Mouse (Mus musculus): Measurements from ENCODE around the gene Ctsw. TPM values are rescaled to one million over a fixed set of nuclear protein-coding genes. Genes with fewer than 3 reads are reported as not detected.
A peak's percentile ranks its signal among the peaks of the same experiment; 100 is the strongest.

The Ctsw gene
- polyA plus RNA-seq, 1 experiment from 2014 or later = 0.54 TPM

DNA sequence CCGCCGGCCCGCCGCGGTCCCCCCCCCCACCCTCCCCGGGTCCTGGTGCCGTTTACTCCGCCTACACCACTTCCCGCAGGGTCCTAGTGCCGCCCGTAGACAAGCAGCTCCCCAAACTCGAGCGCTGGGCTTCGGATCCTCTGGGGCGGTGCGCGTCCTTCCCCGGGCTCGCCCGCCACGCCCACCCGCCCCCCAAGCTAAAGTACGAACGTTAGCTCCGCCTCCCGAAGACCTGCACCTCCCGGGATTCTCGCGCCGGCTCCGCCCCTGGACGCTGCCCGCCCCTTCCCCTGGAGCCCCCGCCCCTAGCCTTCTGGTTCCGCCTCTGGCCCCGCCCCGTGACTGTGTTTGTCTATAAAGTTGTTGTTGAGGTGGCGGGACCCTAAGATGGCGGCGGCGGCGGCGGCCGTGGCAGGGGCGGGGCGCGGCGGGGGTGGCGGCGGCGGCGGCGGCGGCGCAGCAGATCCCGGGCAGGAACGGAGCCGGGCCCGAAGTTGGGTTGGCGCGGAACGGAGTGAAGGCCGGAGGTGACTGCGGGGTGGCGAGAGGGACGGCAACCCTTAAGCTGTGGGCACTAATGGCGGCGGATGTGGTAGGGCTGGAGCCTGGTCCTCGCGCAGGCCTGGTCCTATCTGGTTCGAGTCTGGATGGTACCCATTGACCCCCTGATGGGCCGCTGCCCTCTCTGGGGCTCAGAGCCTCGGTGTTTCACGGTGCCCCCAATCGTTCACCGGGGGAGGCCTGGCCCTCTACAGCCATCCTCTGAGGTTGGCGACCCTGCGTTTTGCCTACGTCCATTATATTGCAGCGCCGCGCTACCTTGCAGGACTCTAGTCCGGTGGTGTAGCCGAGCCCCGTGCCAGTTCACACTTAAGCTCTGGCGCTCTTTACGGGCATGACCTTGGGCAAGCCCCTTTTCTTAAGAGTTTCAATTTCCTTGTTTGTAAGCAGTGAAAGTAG lies 43.2 kb downstream of the Ctsw start, which contains the start of the genes Drap1 and AI837181:
Gene Drap1 (minus strand): TSS at position 198 of the 960 bp plus-strand sequence.
Gene AI837181 (plus strand): TSS at position 363 of the 960 bp plus-strand sequence.
- H3K4me3 ChIP-seq (ENCODE audit: low read length) = peak within 1 kb of the TSS; percentile 93
- no peaks in the 10 kb centered on the region for H3K9me3 ChIP-seq (ENCODE audit: control insufficient read depth, low read length)
- H3K27ac ChIP-seq (ENCODE audit: low read depth, low read length) = peak within 1 kb of the TSS; percentile 83
- ATAC-seq (ENCODE audit: low FRiP score, low TSS enrichment) = peak; percentile 94
- no peaks in the 10 kb centered on the region for H3K27me3 ChIP-seq (ENCODE audit: control insufficient read depth, insufficient read depth, low read length)
- WGBS = under 1% methylated on average over 78 of the region's 87 CpGs
- peaks cover 25% of the 10 kb centered on the region for H3K4me1 ChIP-seq (ENCODE audit: control insufficient read depth, insufficient read depth, low read length)
- peaks cover 38% of the 10 kb centered on the region for H3K36me3 ChIP-seq (ENCODE audit: control insufficient read depth, insufficient read depth, low read length)
- peak within 1 kb of the TSS; percentile 97 for H3K9ac ChIP-seq (ENCODE audit: low read depth, low read length)
- peak within 1 kb of the TSS; percentile 78 for H3K4me2 ChIP-seq (replicated peaks; ENCODE audit: low read depth, low read length)

GRCm38 (mm10) chr19:5424092-5424781 lies 44.1 kb downstream of the Ctsw start:
- H3K36me3 ChIP-seq (ENCODE audit: control insufficient read depth, insufficient read depth, low read length) = peaks cover 40% of the 10 kb centered on the region
- peak overlapping the region; percentile 97 for H3K9ac ChIP-seq (ENCODE audit: low read depth, low read length)
- H3K4me2 ChIP-seq (replicated peaks; ENCODE audit: low read depth, low read length) = peak overlapping the region; percentile 78
- H3K4me1 ChIP-seq (ENCODE audit: control insufficient read depth, insufficient read depth, low read length) = peaks cover 25% of the 10 kb centered on the region
- ATAC-seq (ENCODE audit: low FRiP score, low TSS enrichment) = peak; percentile 64
- under 1% methylated on average over 46 of the region's 48 CpGs for WGBS
- no peaks in the 10 kb centered on the region for H3K9me3 ChIP-seq (ENCODE audit: control insufficient read depth, low read length)
- H3K27me3 ChIP-seq (ENCODE audit: control insufficient read depth, insufficient read depth, low read length) = no peaks in the 10 kb centered on the region
- H3K27ac ChIP-seq (ENCODE audit: low read depth, low read length) = peak overlapping the region; percentile 83
- peak overlapping the region; percentile 93 for H3K4me3 ChIP-seq (ENCODE audit: low read length)

DNA sequence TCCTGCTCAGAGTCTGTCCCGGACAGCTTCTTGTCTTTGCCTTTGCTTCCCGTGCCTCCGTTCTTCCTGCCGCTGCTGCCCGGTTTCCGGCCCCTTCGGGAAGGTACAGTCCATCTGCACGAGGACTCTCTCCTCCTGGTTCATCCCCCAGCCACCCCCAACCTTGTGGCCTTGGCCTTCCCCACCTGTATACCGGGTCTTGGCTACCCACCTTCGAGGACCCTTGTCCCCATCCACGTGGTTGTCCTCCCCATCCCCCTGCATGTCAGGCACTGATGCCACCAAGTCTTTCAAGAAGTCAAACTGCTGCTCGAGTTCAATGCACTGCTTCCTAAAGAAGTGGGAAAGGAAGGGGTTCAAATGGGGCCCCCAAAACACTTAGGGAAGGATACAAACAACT lies 44.7 kb downstream of the Ctsw start:
- peak overlapping the region; percentile 97; the same call in 1 of the 2 replicates for H3K9ac ChIP-seq (ENCODE audit: low read depth, low read length)
- WGBS = 60% methylated on average over 12 of the region's 12 CpGs
- H3K36me3 ChIP-seq (ENCODE audit: control insufficient read depth, insufficient read depth, low read length) = peaks cover 40% of the 10 kb centered on the region
- peaks cover 25% of the 10 kb centered on the region for H3K4me1 ChIP-seq (ENCODE audit: control insufficient read depth, insufficient read depth, low read length)
- peak overlapping the region; percentile 83; the same call in 1 of the 2 replicates for H3K27ac ChIP-seq (ENCODE audit: low read depth, low read length)
- peak overlapping the region; percentile 93 for H3K4me3 ChIP-seq (ENCODE audit: low read length)
- H3K27me3 ChIP-seq (ENCODE audit: control insufficient read depth, insufficient read depth, low read length) = no peaks in the 10 kb centered on the region
- ATAC-seq (ENCODE audit: low FRiP score, low TSS enrichment) = no peak
- no peaks in the 10 kb centered on the region for H3K9me3 ChIP-seq (ENCODE audit: control insufficient read depth, low read length)
- peak overlapping the region; percentile 78 for H3K4me2 ChIP-seq (replicated peaks; ENCODE audit: low read depth, low read length)

GRCm38 (mm10) chr19:5422895-5423443 lies 45.3 kb downstream of the Ctsw start:
- peak overlapping the region; percentile 78 for H3K4me2 ChIP-seq (replicated peaks; ENCODE audit: low read depth, low read length)
- no peak for ATAC-seq (ENCODE audit: low FRiP score, low TSS enrichment)
- no peaks in the 10 kb centered on the region for H3K27me3 ChIP-seq (ENCODE audit: control insufficient read depth, insufficient read depth, low read length)
- 88% methylated on average over 9 of the region's 9 CpGs for WGBS
- H3K27ac ChIP-seq (ENCODE audit: low read depth, low read length) = no peak overlapping the region
- H3K36me3 ChIP-seq (ENCODE audit: control insufficient read depth, insufficient read depth, low read length) = peaks cover 40% of the 10 kb centered on the region
- peak overlapping the region; percentile 93 for H3K4me3 ChIP-seq (ENCODE audit: low read length)
- 0 out of 2 replicates have a peak overlapping the region, but pooled peaks have one; percentile 97 for H3K9ac ChIP-seq (ENCODE audit: low read depth, low read length)
- H3K4me1 ChIP-seq (ENCODE audit: control insufficient read depth, insufficient read depth, low read length) = peaks cover 25% of the 10 kb centered on the region
- H3K9me3 ChIP-seq (ENCODE audit: control insufficient read depth, low read length) = no peaks in the 10 kb centered on the region

- Histone ChIP-seq H3K27ac (ENCODE audit: low read depth, low read length) (no peak overlapping the region), H3K36me3 (ENCODE audit: control insufficient read depth, insufficient read depth, low read length) (peaks cover 39% of the 10 kb centered on the region), H3K9me3 (ENCODE audit: control insufficient read depth, low read length) (no peaks in the 10 kb centered on the region), H3K9ac (ENCODE audit: low read depth, low read length) (no peak overlapping the region), H3K4me1 (ENCODE audit: control insufficient read depth, insufficient read depth, low read length) (peaks cover 25% of the 10 kb centered on the region), H3K27me3 (ENCODE audit: control insufficient read depth, insufficient read depth, low read length) (no peaks in the 10 kb centered on the region), H3K4me2 (replicated peaks; ENCODE audit: low read depth, low read length) (no peak overlapping the region), H3K4me3 (ENCODE audit: low read length) (no peak overlapping the region)
- 80% methylated on average over 10 of the region's 10 CpGs for WGBS
- ATAC-seq (ENCODE audit: low FRiP score, low TSS enrichment) = no peak
Observed at GRCm38 (mm10) chr19:5422267-5422666, 46.0 kb downstream of the Ctsw start.

- ATAC-seq (ENCODE audit: low FRiP score, low TSS enrichment) = no peak
- no peak overlapping the region for H3K27ac ChIP-seq (ENCODE audit: low read depth, low read length)
- no peaks in the 10 kb centered on the region for H3K9me3 ChIP-seq (ENCODE audit: control insufficient read depth, low read length)
- H3K9ac ChIP-seq (ENCODE audit: low read depth, low read length) = no peak overlapping the region
- peaks cover 25% of the 10 kb centered on the region for H3K4me1 ChIP-seq (ENCODE audit: control insufficient read depth, insufficient read depth, low read length)
- WGBS = 85% methylated on average over 5 of the region's 5 CpGs
- no peak overlapping the region for H3K4me2 ChIP-seq (replicated peaks; ENCODE audit: low read depth, low read length)
- H3K4me3 ChIP-seq (ENCODE audit: low read length) = no peak overlapping the region
- H3K27me3 ChIP-seq (ENCODE audit: control insufficient read depth, insufficient read depth, low read length) = no peaks in the 10 kb centered on the region
- peaks cover 34% of the 10 kb centered on the region for H3K36me3 ChIP-seq (ENCODE audit: control insufficient read depth, insufficient read depth, low read length)
Observed at GRCm38 (mm10) chr19:5421784-5422183, 46.5 kb downstream of the Ctsw start.

DNA sequence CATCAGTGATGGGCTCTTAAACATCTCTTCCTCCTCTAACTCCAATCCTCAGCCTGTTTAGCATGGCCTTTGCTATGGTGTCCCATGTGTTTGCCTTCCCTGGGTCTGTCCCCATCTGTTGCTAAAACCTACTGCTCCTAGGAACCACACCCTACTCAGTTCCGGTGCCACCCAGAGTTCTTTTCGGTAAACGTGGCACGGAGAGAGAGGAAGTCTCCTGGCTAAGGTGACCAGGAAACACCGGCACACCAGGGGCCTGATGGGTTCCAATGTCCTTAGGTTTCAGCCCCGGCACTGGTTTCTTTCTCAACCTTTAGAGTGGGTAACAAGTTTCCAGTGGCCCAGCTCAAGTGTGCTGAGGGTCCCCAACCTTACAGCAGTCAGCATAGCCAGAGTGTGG lies 47.7 kb downstream of the Ctsw start:
- no peak for ATAC-seq (ENCODE audit: low FRiP score, low TSS enrichment)
- no peak overlapping the region for H3K4me2 ChIP-seq (replicated peaks; ENCODE audit: low read depth, low read length)
- H3K27me3 ChIP-seq (ENCODE audit: control insufficient read depth, insufficient read depth, low read length) = no peaks in the 10 kb centered on the region
- H3K36me3 ChIP-seq (ENCODE audit: control insufficient read depth, insufficient read depth, low read length) = peaks cover 25% of the 10 kb centered on the region
- H3K9ac ChIP-seq (ENCODE audit: low read depth, low read length) = no peak overlapping the region
- H3K4me1 ChIP-seq (ENCODE audit: control insufficient read depth, insufficient read depth, low read length) = peaks cover 13% of the 10 kb centered on the region
- no peak overlapping the region for H3K27ac ChIP-seq (ENCODE audit: low read depth, low read length)
- H3K4me3 ChIP-seq (ENCODE audit: low read length) = no peak overlapping the region
- no peaks in the 10 kb centered on the region for H3K9me3 ChIP-seq (ENCODE audit: control insufficient read depth, low read length)
- WGBS = 93% methylated on average over 6 of the region's 6 CpGs

DNA sequence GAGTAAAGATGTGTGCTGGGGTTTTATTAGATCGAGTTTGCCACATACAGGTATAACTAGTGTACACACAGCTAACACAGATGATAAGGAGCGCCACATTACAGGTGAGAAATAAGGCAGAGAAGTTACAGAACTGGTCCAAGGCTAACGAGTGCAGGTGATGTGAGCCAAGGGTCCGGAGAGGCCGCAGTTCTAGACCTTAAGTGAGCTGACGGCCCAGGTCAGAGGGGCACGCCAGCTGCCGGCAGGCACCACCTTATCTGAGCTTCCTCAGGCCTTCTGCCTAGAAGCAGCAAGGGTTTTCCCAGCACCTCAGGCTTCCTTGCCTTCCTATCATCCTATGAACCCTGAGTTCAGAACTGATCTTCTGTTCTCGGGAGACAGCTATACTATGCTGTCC lies 48.7 kb downstream of the Ctsw start:
- Histone ChIP-seq H3K4me1 (ENCODE audit: control insufficient read depth, insufficient read depth, low read length) (peaks cover 13% of the 10 kb centered on the region), H3K9me3 (ENCODE audit: control insufficient read depth, low read length) (no peaks in the 10 kb centered on the region), H3K9ac (ENCODE audit: low read depth, low read length) (no peak overlapping the region), H3K4me2 (replicated peaks; ENCODE audit: low read depth, low read length) (no peak overlapping the region), H3K27me3 (ENCODE audit: control insufficient read depth, insufficient read depth, low read length) (no peaks in the 10 kb centered on the region), H3K4me3 (ENCODE audit: low read length) (no peak overlapping the region), H3K27ac (ENCODE audit: low read depth, low read length) (no peak overlapping the region), H3K36me3 (ENCODE audit: control insufficient read depth, insufficient read depth, low read length) (peaks cover 25% of the 10 kb centered on the region)
- WGBS = 90% methylated on average over 9 of the region's 9 CpGs
- ATAC-seq (ENCODE audit: low FRiP score, low TSS enrichment) = no peak

All from kidney, embryonic 14.5 days (tissue).